Mouse (Mus musculus) urinary bladder, postnatal 10 days (tissue): ENCODE results near the gene Cdip1.
A peak's percentile ranks its signal among the peaks of the same experiment; 100 is the strongest.
"Not testable (repeated sequence)": the region's sequence is repeated elsewhere in the genome, so short reads cannot be mapped to it uniquely, and the experiment has no call there.

ENCODE experiments used
- DNase-seq: peaks from one replicate; pipeline ENCODE4 v3.0.0; 2022; ENCODE audit warnings: low spot score

Cdip1 gene

GRCm38 (mm10) chr16:4773289-4773970, 16.7 kb downstream of the Cdip1 start:
- no peak for DNase-seq

- DNase-seq = no peak
Measured at GRCm38 (mm10) chr16:4768719-4769118, 21.4 kb downstream of the Cdip1 start.

GRCm38 (mm10) chr16:4767012-4767790, 22.9 kb downstream of the Cdip1 start:
- DNase-seq = no peak

- DNase-seq = no peak
Measured at GRCm38 (mm10) chr16:4765852-4766251, 24.2 kb downstream of the Cdip1 start.

- DNase-seq = no peak
Measured at GRCm38 (mm10) chr16:4763276-4763675, 26.8 kb downstream of the Cdip1 start.

- no peak for DNase-seq
Measured at GRCm38 (mm10) chr16:4762437-4762836, 27.7 kb downstream of the Cdip1 start.

GRCm38 (mm10) chr16:4756660-4757335, 33.3 kb downstream of the Cdip1 start:
- not testable (repeated sequence) for DNase-seq

- no peak for DNase-seq
Measured at GRCm38 (mm10) chr16:4754045-4754444, 36.0 kb downstream of the Cdip1 start.

GRCm38 (mm10) chr16:4752155-4752554, 37.9 kb downstream of the Cdip1 start:
- no peak for DNase-seq

GRCm38 (mm10) chr16:4742186-4742585, 47.9 kb downstream of the Cdip1 start:
- DNase-seq = no peak

GRCm38 (mm10) chr16:4739994-4740393, 50.1 kb downstream of the Cdip1 start:
- DNase-seq = no peak

- no peak for DNase-seq
Measured at GRCm38 (mm10) chr16:4736262-4736661, 53.8 kb downstream of the Cdip1 start.

- no peak for DNase-seq
Measured at GRCm38 (mm10) chr16:4730776-4731358, 59.2 kb downstream of the Cdip1 start.

- DNase-seq = no peak
Measured at GRCm38 (mm10) chr16:4727963-4728362, 62.1 kb downstream of the Cdip1 start.

- no peak for DNase-seq
Measured at GRCm38 (mm10) chr16:4727526-4727925, 62.6 kb downstream of the Cdip1 start.

GRCm38 (mm10) chr16:4726528-4727128, 63.5 kb downstream of the Cdip1 start:
- no peak for DNase-seq

GRCm38 (mm10) chr16:4725780-4726527, 64.1 kb downstream of the Cdip1 start, which contains the start of gene Hmox2:
TSS of gene Hmox2 (plus strand) at chr16:4726361.
- DNase-seq = peak; percentile 76

GRCm38 (mm10) chr16:4725266-4725665, 64.8 kb downstream of the Cdip1 start:
- no peak for DNase-seq

- no peak for DNase-seq
Measured at GRCm38 (mm10) chr16:4722915-4723209, 67.2 kb downstream of the Cdip1 start.

- DNase-seq = no peak
Measured at GRCm38 (mm10) chr16:4722128-4722914, 67.8 kb downstream of the Cdip1 start.
